Mouse (Mus musculus): ENCODE measurements around the gene Ddx31.

DNA sequence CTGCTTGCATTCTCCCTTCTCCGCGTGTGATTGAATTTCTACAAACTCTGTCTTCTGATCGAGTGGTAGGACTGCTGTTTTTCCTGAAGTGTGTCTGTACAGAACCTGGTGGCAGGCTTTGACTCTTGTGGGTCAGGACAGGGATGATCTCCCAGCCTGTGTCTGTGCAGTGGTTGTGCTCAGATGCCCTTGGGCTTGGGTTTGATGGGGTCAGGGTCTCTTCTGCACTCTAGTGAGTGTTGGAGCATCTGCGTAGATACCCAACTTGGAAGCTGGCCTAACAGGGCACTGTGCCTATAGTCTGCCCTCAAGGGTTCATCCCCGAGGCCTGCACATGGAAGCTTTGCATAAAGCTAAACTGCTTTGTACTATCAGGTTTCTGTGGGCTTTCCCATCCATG lies 63.7 kb downstream of the Ddx31 start:
- TF ChIP-seq CTCF (IDR thresholded peaks at IDR 0.05; ENCODE audit: borderline replicate concordance, control insufficient read depth, extremely low read depth, insufficient read depth, low read length, poor library complexity) (no peak), POLR2A (IDR thresholded peaks at IDR 0.05; ENCODE audit: control insufficient read depth, extremely low read depth, insufficient read depth, low read length, poor library complexity) (no peak)
